Mouse (Mus musculus): Measurements from ENCODE around the gene Ikzf2.

DNA sequence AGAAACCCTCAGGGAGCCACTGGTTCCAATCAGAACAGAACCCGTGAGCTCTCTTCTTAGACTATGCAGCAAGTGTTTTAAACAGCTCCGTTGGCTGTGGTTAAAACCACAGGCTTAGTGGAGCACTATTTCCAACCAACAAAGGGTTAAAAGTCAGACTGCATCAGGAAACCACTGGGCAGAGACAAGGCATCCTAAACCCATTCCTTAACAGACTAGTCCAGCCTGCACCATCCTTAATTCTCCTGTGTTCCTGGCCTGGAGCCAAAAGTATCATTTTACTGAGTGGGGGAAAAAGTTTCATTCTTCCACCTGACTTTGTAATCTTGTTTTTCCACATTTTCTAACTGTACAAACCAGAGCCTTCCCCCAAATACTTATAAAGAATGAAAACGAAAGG lies 49.1 kb downstream of the Ikzf2 start:
- TF ChIP-seq CTCF (IDR thresholded peaks at IDR 0.05; ENCODE audit: extremely low read depth, insufficient read length, insufficient replicate concordance, low read depth, low read length) (no peak), POLR2A (IDR thresholded peaks at IDR 0.05; ENCODE audit: low read depth, low read length) (no peak)

Data from small intestine, adult 2 months (tissue).